Mouse (Mus musculus) liver, embryonic 11.5 days (tissue): ENCODE measurements at regions not wholly inside any gene's neighbourhood (a gene's known extent, or its start where the extent isn't known, plus 50 kb on each side); places are given as distances from the start of the nearest gene placed in this dataset.

Experiments
- ATAC-seq: fragments of 200-750 bp; cut with Nextera tagmentation; replicated peaks from 2 replicates; pipeline ENCODE4 v1.8.0; 2017; ENCODE audit warnings: moderate number of reproducible peaks, mild to moderate bottlenecking, moderate TSS enrichment, moderate library complexity; ENCODE audit not compliant: low FRiP score
- DNase-seq: peaks from one replicate; pipeline ENCODE4 v3.0.0-alpha.2; 2017; ENCODE audit warnings: low spot score
- H3K27ac ChIP-seq: fragments of 300-500 bp; sonication (generic); 2 replicates; pipeline ENCODE4 v1.5.1; 2014; ENCODE audit warnings: mild to moderate bottlenecking, low read depth, low read length, control low read depth
- H3K27me3 ChIP-seq: fragments of 300-500 bp; sonication (generic); replicated peaks from 2 replicates; pipeline ENCODE4 v1.6.1; 2014; ENCODE audit warnings: low read length, mixed read lengths; ENCODE audit not compliant: control insufficient read depth, insufficient read depth
- H3K36me3 ChIP-seq: fragments of 300-500 bp; sonication (generic); 2 replicates; pipeline ENCODE4 v1.6.1; 2014; ENCODE audit warnings: mild to moderate bottlenecking, low read length, moderate library complexity, mixed read lengths; ENCODE audit not compliant: control insufficient read depth, insufficient read depth
- H3K4me1 ChIP-seq: fragments of 300-500 bp; sonication (generic); replicated peaks from 2 replicates; pipeline ENCODE4 v1.6.1; 2014; ENCODE audit warnings: low read length, mixed read lengths; ENCODE audit not compliant: control insufficient read depth, insufficient read depth
- H3K4me2 ChIP-seq: fragments of 300-500 bp; sonication (generic); 2 replicates; pipeline ENCODE4 v1.6.1; 2014; ENCODE audit warnings: mild to moderate bottlenecking, control low read depth, moderate library complexity
- H3K4me3 ChIP-seq: fragments of 300-500 bp; sonication (generic); 2 replicates; pipeline ENCODE4 v1.5.1; 2014; ENCODE audit warnings: low read depth, low read length, control low read depth
- H3K9ac ChIP-seq: fragments of 300-500 bp; sonication (generic); 2 replicates; pipeline ENCODE4 v1.6.1; 2014; ENCODE audit warnings: low read depth, low read length, control low read depth
- H3K9me3 ChIP-seq: fragments of 300-500 bp; sonication (generic); 2 replicates; pipeline ENCODE4 v1.6.1; 2016; ENCODE audit warnings: low read length, inconsistent platforms, mixed read lengths; ENCODE audit not compliant: control insufficient read depth
- WGBS: fragments of 180-500 bp; shearing (Covaris S2); extraction: QIAGEN DNeasy Blood & Tissue Kit; methylation state at CpG from one replicate; pipeline ENCODE4 v1.1.7; 2014; 5-methylcytosine and 5-hydroxymethylcytosine counted together

DNA sequence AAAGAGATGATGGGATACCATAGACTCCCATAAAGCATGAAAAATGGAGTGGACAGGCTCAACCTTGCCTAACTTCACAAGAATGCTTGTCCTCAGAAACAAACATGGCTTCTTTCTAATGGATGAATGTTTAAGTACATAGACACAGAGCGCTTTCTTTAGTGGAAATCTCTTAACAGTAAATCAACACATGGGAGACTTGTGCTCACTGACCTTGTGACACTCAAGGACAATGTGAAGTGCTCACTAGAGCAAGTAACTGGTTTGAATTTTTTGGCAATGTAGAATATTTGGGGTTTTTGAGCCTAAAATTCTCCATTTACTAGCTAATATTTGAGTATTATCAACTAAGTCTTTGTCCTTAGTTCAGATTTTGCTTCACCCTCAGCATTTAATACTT, 88.0 kb downstream of the Tent5c start:
- WGBS: 94% methylated on average over 1 of the region's 1 CpGs
- H3K4me1 ChIP-seq: no peaks in the 10 kb centered on the region
- H3K4me2 ChIP-seq: no peak overlapping the region
- H3K27me3 ChIP-seq: no peaks in the 10 kb centered on the region
- no peak for ATAC-seq
- H3K4me3 ChIP-seq: no peak overlapping the region
- no peak for DNase-seq
- no peaks in the 10 kb centered on the region for H3K36me3 ChIP-seq
- H3K27ac ChIP-seq: no peak overlapping the region
- H3K9ac ChIP-seq: no peak overlapping the region
- H3K9me3 ChIP-seq: no peaks in the 10 kb centered on the region

DNA sequence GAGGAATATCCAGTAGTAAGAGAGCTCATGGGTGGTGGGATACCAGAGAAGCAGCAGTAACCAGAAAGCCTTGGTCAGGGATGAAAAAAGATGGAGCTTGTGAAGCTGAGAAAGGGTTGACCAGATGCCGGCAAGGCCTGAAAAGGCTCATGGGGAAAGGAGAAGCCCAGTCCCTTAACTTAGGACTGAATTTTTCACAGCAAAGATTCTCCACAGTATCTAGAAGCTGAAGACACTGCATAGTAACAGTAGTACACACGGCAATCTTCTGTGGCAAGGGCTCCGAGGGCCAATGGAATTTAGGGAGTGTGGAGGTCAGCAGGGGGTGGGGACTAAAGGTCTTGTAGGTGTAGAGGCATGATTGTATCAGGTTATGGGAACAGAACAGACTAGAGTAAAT, 91.6 kb downstream of the Tent5c start:
- no peaks in the 10 kb centered on the region for H3K4me1 ChIP-seq
- H3K27me3 ChIP-seq: no peaks in the 10 kb centered on the region
- no peak overlapping the region for H3K27ac ChIP-seq
- no peak overlapping the region for H3K9ac ChIP-seq
- ATAC-seq: no peak
- DNase-seq: no peak
- H3K9me3 ChIP-seq: no peaks in the 10 kb centered on the region
- 78% methylated on average over 3 of the region's 3 CpGs for WGBS
- no peak overlapping the region for H3K4me2 ChIP-seq
- H3K36me3 ChIP-seq: no peaks in the 10 kb centered on the region
- no peak overlapping the region for H3K4me3 ChIP-seq

DNA sequence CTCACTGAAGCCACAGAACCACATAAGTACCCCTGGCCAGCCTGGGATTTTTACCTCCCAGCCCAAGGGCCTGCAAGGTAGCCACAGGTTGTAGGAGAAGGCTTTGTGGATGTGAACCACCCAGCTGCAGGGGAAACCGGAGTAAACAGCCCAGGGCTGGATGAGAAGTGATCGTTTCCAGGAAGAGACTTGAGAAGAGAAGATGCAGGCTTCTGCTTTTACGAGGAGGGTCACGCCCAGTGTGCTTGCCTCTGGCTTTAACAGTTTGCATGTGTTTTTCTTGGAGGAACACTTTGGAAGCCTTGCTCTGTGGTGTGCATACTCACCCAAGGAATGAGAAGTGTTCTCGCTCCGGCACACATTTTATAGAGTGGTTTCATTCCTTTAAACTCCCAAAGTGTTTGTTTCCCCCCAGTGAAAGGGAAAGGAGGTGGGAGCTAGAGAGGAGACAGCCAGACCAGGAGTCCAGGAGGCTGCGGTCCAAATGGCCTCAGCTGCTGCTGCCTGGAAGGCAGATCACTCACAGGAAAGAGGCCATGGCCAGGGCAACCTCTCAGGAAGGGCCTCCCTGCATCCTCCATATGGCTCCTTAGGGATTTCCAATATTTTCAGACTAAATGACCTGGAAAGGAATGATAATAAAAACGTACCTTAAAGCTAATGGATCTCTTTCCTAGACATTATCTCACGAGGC, 94.1 kb downstream of the Tent5c start:
- Histone ChIP-seq H3K9me3 (no peaks in the 10 kb centered on the region), H3K36me3 (no peaks in the 10 kb centered on the region), H3K27ac (no peak overlapping the region), H3K4me2 (no peak overlapping the region), H3K4me1 (no peaks in the 10 kb centered on the region), H3K9ac (no peak overlapping the region), H3K27me3 (peaks cover 2% of the 10 kb centered on the region; the same call in 1 of the 2 replicates), H3K4me3 (no peak overlapping the region)
- 53% methylated on average over 9 of the region's 9 CpGs for whole genome bisulfite sequencing
- no peak for DNase-seq
- ATAC-seq: no peak

DNA sequence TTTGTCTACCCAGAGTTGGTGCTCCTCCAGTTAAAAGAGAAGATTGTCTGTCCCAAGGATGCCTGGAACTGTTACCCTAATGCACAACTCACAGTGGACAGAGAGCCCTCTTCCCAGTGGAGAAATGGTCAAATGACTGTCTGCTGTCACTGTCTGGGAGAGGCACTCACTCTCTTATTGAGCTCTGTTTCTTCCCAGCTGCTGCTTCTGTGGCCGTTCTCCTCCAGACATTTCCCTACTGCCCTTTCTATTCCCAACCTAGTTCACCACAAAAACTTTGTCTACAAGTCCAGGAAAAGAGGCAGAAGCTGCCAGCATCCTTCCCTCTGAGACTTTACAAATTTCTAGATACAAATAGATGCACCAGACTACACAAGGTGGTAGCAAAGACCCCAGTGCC, 95.2 kb downstream of the Tent5c start:
- H3K9me3 ChIP-seq: no peaks in the 10 kb centered on the region
- WGBS: 85% methylated on average over 1 of the region's 1 CpGs
- H3K4me2 ChIP-seq: no peak overlapping the region
- ATAC-seq: no peak
- H3K9ac ChIP-seq: no peak overlapping the region
- no peak for DNase-seq
- H3K36me3 ChIP-seq: no peaks in the 10 kb centered on the region
- H3K27ac ChIP-seq: no peak overlapping the region
- H3K4me3 ChIP-seq: no peak overlapping the region
- peaks cover 2% of the 10 kb centered on the region; the same call in 1 of the 2 replicates for H3K27me3 ChIP-seq
- no peaks in the 10 kb centered on the region for H3K4me1 ChIP-seq

DNA sequence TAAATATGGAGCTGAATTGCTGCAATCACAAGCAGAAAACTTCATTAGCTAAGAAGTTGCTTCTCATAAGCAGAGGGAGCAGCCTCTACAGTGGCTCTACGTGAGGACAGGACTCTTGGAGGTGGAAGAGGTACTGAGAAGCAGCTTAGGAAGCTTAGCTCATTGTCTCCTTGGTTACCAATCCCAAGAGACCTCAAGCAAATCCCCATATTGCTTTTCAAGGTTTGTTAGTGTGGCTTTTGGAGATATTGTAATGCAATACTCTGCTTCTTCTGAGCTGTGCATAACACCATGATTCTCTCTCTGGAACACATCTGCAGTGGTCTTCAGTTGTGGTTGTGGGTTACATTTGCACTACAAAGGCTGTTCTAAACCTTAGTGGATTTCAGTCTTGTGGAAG, 106.9 kb downstream of the Tent5c start:
- Histone ChIP-seq H3K4me3 (no peak overlapping the region), H3K27ac (no peak overlapping the region), H3K36me3 (no peaks in the 10 kb centered on the region), H3K9me3 (no peaks in the 10 kb centered on the region), H3K4me1 (no peaks in the 10 kb centered on the region), H3K9ac (no peak overlapping the region), H3K4me2 (no peak overlapping the region), H3K27me3 (no peaks in the 10 kb centered on the region)
- ATAC-seq (no peak), DNase-seq (no peak)
- 52% methylated on average over 1 of the region's 1 CpGs for WGBS

DNA sequence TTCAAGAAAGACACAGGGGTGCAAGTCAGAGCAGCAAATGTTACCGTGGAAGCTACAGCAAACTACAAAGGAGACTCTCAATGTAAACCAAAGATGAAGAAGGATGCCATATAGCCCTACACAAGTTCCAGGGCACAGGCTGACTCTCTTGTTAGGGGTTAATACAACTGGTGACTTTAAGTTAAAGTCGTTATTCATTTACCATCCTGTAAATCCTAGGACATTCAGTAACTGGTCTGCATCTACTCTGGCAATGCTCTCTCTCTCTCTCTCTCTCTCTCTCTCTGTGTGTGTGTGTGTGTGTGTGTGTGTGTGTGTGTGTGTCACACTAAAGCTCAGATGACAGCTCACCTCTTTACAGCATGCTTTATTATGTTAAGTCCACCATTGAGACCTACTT, 107.8 kb downstream of the Tent5c start:
- H3K4me2 ChIP-seq: no peak overlapping the region
- no peak overlapping the region for H3K27ac ChIP-seq
- H3K27me3 ChIP-seq: no peaks in the 10 kb centered on the region
- no peak overlapping the region for H3K9ac ChIP-seq
- no peaks in the 10 kb centered on the region for H3K9me3 ChIP-seq
- no peaks in the 10 kb centered on the region for H3K4me1 ChIP-seq
- ATAC-seq: no peak
- WGBS: 77% methylated on average over 2 of the region's 2 CpGs
- H3K36me3 ChIP-seq: no peaks in the 10 kb centered on the region
- no peak overlapping the region for H3K4me3 ChIP-seq
- no peak for DNase-seq

DNA sequence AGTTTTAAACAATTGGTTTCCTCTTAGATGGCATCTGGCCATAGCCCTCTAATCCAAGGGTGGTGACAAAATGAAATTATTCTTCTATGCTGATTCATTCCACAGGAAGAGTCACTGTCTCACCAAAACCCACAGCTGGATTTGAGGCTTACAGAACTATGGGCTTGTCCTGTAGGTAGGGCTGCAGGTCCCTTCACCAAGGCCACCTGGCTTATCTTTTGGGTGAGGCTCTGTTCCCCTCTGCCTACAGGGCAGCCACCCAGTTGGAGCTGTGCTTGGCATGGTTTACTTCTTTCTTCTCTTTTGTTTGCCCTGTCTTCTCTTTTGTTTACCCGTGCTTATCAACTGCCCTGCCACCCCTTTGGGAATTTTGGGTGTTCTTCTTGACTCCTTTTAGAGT, 113.0 kb downstream of the Tent5c start:
- 57% methylated on average over 1 of the region's 1 CpGs for WGBS
- ATAC-seq (no peak), DNase-seq (no peak)
- no peak overlapping the region for H3K4me2 ChIP-seq
- H3K27ac ChIP-seq: no peak overlapping the region
- H3K27me3 ChIP-seq: no peaks in the 10 kb centered on the region
- H3K9me3 ChIP-seq: no peaks in the 10 kb centered on the region
- no peaks in the 10 kb centered on the region for H3K4me1 ChIP-seq
- no peak overlapping the region for H3K4me3 ChIP-seq
- H3K9ac ChIP-seq: no peak overlapping the region
- no peaks in the 10 kb centered on the region for H3K36me3 ChIP-seq

DNA sequence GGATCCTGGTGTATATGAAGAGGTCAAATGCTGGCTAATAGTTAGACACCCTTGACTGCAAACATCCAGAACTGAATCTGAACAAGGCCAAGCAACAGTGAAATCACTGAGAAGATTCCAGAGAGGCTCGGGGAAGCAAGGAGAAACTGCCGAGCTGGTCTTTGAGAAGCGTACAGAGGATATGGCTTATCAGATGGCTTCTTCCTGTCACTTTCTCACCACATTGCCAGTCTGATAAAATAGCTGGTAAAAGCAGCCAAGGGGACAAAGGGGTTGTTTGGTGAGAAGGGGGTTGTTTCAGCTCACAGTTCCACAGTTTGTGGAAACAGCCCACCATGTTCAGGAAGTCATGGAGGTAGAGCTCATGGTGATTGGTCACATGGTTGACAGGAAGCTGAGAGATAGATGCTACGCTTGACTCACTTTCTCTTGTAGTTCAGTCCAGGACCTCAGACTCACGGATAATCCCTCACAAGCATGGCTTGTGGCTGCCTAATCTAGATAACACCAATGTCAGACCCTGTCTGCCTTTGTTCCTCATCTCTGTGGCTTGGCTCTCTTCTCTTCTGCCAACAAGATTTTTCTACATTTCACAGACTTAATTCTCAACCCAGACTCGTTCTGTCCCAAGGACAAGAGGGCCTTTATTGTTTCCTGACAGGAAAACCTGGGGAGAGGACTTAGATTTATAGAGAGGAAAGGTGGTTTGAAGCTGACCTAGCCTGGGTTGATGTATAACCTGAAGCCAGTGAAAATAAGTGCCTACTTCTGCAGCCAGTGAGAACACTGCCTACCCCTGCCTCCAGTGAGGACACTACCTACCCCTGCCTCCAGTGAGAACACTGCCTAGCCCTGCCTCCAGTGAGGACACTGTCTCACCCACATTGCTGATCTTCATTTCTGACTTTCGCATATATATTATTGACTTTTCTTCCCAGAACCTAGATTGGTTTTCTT, 122.0 kb downstream of the Tent5c start:
- Histone ChIP-seq H3K9me3 (no peaks in the 10 kb centered on the region), H3K27ac (no peak overlapping the region), H3K4me2 (no peak overlapping the region), H3K27me3 (peaks cover 8% of the 10 kb centered on the region; the same call in 1 of the 2 replicates), H3K36me3 (no peaks in the 10 kb centered on the region), H3K4me1 (0 out of 2 replicates have a peak, but pooled peaks cover 3% of the 10 kb centered on the region), H3K9ac (no peak overlapping the region), H3K4me3 (no peak overlapping the region)
- ATAC-seq: no peak; the same call in 1 of the 2 replicates
- WGBS: 41% methylated on average over 7 of the region's 7 CpGs
- DNase-seq: no peak
